Mouse (Mus musculus): ENCODE measurements around the gene Mpig6b. TPM values are rescaled to one million over a fixed set of nuclear protein-coding genes. Genes with fewer than 3 reads are reported as not detected.

Gene Mpig6b
- 0.68 and 0.76 TPM in 2 replicates for polyA plus RNA-seq (2016; fragmentation: Nextera tagmentation; extraction: Ambion mirVana)

DNA sequence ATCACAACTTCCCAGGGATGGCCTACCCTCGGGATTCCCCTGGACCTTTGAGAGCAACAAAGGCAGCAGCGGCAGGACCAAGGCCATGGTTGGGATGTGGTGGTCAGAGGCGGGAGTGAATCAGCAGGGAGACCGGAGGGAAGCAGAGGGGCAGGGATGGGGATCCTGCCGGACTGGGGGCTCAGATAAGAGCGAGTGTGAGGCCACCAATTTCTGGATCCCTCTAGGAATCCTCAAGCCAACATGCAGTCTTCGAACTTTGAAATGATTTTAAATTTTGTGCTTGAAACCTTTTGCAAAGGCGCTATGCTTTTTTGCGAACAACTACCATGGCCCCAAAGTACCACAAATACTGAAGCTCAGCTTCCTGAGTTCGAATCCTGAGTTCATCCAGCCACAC is at the start of gene Mpig6b:
Mpig6b (minus strand) TSS at position 101 of the 400 bp plus-strand sequence.
- WGBS = 44% methylated on average over 10 of the region's 10 CpGs
- Histone ChIP-seq H3K9ac (replicated peaks) (peak within 1 kb of the TSS; percentile 47), H3K9me3 (no peaks in the 10 kb centered on the region), H3K4me3 (replicated peaks) (peak within 1 kb of the TSS; percentile 38), H3K4me2 (peak within 1 kb of the TSS; percentile 66), H3K4me1 (replicated peaks) (peaks cover 19% of the 10 kb centered on the region), H3K27me3 (peaks cover 64% of the 10 kb centered on the region), H3K27ac (peak within 1 kb of the TSS; percentile 47; the same call in 1 of the 2 replicates), H3K36me3 (peaks cover 26% of the 10 kb centered on the region)
- no peak for ATAC-seq (ENCODE audit: insufficient number of reproducible peaks, insufficient read depth, low FRiP score, low TSS enrichment, low read depth)

DNA sequence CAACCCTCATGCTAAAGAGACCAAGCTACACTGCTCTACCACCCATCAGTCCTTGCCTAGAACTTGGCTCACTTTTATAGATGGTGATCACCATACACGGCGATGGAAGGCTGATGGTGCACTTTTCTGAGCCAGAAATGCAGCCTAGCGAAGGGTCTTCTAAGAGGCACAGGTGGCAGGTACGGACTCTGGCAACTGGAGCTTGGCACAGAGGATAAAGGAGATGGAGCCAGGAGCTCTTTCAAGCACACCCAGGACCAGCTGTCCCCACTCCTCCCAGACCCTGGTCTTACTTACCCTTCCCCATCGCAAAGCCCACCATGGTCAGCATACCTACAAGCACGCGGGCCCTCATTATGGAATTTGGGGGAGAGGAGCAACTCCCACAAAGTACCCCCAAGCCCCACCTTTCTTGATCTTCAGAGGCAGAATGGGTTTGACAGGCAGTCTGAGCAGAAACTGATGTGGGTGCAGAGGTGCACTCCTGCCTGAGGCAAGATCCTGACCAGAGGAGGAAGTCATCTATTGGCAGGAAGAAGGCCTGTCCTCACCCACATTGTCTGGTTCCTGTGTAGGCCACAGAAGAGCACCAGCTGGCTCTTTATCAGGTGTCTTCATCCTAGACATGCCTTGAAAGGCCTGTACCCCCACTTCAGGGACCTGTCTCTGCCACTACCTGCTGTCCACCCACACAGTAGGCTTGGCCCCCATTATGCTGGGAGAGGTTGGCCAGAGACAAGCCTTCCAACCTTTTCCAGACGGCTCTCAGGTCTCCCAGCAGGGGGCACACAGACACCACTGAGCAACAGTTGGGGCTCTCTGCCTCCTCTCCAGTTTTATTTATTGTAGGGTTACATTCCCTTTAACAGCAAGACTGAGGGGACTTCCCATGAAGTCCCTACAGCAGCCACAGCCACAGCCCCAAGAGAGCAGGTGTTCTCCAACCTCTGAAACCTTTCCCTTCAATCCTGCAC is 49.3 kb upstream of the Mpig6b start, which contains the start of gene Ly6g5b:
Ly6g5b (minus strand) TSS at position 383 of the 974 bp plus-strand sequence.
- Histone ChIP-seq H3K9ac (replicated peaks) (no peak within 1 kb of the TSS), H3K4me3 (replicated peaks) (no peak within 1 kb of the TSS), H3K27ac (no peak within 1 kb of the TSS), H3K4me2 (no peak within 1 kb of the TSS), H3K27me3 (no peaks in the 10 kb centered on the region), H3K36me3 (peaks cover 56% of the 10 kb centered on the region), H3K4me1 (replicated peaks) (peaks cover 8% of the 10 kb centered on the region), H3K9me3 (no peaks in the 10 kb centered on the region)
- WGBS = 83% methylated on average over 8 of the region's 8 CpGs
- no peak for ATAC-seq (ENCODE audit: insufficient number of reproducible peaks, insufficient read depth, low FRiP score, low TSS enrichment, low read depth)

GRCm38 (mm10) chr17:35111774-35112173 is 45.8 kb upstream of the Mpig6b start:
- 80% methylated on average over 9 of the region's 9 CpGs for WGBS
- Histone ChIP-seq H3K4me3 (replicated peaks) (no peak overlapping the region), H3K36me3 (peaks cover 30% of the 10 kb centered on the region), H3K9ac (replicated peaks) (no peak overlapping the region), H3K4me2 (no peak overlapping the region), H3K9me3 (no peaks in the 10 kb centered on the region), H3K27me3 (no peaks in the 10 kb centered on the region), H3K27ac (no peak overlapping the region), H3K4me1 (replicated peaks) (no peaks in the 10 kb centered on the region)
- ATAC-seq (ENCODE audit: insufficient number of reproducible peaks, insufficient read depth, low FRiP score, low TSS enrichment, low read depth) = no peak

- Histone ChIP-seq H3K27me3 (no peaks in the 10 kb centered on the region), H3K4me3 (replicated peaks) (no peak within 1 kb of the TSS), H3K9me3 (no peaks in the 10 kb centered on the region), H3K27ac (no peak within 1 kb of the TSS), H3K4me1 (replicated peaks) (peaks cover 6% of the 10 kb centered on the region; the same call in 1 of the 2 replicates), H3K36me3 (peaks cover 12% of the 10 kb centered on the region), H3K4me2 (no peak within 1 kb of the TSS), H3K9ac (replicated peaks) (no peak within 1 kb of the TSS)
- no peak for ATAC-seq (ENCODE audit: insufficient number of reproducible peaks, insufficient read depth, low FRiP score, low TSS enrichment, low read depth)
- WGBS = 80% methylated on average over 6 of the region's 6 CpGs
Observed at GRCm38 (mm10) chr17:35108097-35108496, 42.1 kb upstream of the Mpig6b start, which contains the start of gene Ly6g5c. Ly6g5c (plus strand) TSS chr17:35108279.

GRCm38 (mm10) chr17:35106522-35106921 is 40.5 kb upstream of the Mpig6b start:
- Histone ChIP-seq H3K9me3 (no peaks in the 10 kb centered on the region), H3K27ac (no peak overlapping the region), H3K36me3 (peaks cover 28% of the 10 kb centered on the region), H3K4me1 (replicated peaks) (peaks cover 6% of the 10 kb centered on the region; the same call in 1 of the 2 replicates), H3K9ac (replicated peaks) (no peak overlapping the region), H3K27me3 (no peaks in the 10 kb centered on the region), H3K4me2 (0 out of 2 replicates have a peak overlapping the region, but pooled peaks have one; percentile 17), H3K4me3 (replicated peaks) (no peak overlapping the region; the same call in 1 of the 2 replicates)
- no peak for ATAC-seq (ENCODE audit: insufficient number of reproducible peaks, insufficient read depth, low FRiP score, low TSS enrichment, low read depth)
- 77% methylated on average over 3 of the region's 3 CpGs for WGBS

- H3K9me3 ChIP-seq = no peaks in the 10 kb centered on the region
- H3K9ac ChIP-seq (replicated peaks) = peak overlapping the region; percentile 45; the same call in 1 of the 2 replicates
- H3K36me3 ChIP-seq = peaks cover 34% of the 10 kb centered on the region
- no peak overlapping the region; the same call in 1 of the 2 replicates for H3K4me3 ChIP-seq (replicated peaks)
- peaks cover 6% of the 10 kb centered on the region; the same call in 1 of the 2 replicates for H3K4me1 ChIP-seq (replicated peaks)
- ATAC-seq (ENCODE audit: insufficient number of reproducible peaks, insufficient read depth, low FRiP score, low TSS enrichment, low read depth) = no peak
- H3K27me3 ChIP-seq = no peaks in the 10 kb centered on the region
- 35% methylated on average over 13 of the region's 13 CpGs for WGBS
- peak overlapping the region; percentile 17 for H3K4me2 ChIP-seq
- no peak overlapping the region for H3K27ac ChIP-seq
Observed at GRCm38 (mm10) chr17:35105740-35106389, 39.9 kb upstream of the Mpig6b start.

DNA sequence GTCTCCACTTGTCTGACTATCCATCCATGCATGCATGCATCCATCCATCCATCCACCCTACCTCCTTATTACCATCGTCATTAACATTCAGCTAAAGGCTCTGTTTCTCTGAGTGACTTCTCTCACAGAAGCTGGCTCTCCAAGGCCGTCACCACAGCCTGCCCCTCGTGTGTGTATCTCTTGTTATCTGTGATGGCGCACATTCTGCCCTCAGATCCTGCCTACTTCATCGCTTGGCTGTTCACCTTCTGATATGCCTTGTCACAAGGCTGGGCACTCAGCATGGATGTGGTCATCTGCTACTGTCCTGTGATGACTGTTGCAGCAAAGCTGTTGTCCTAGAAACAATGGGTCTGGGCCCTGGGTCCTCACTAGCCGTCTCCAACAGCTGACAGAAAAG is 38.8 kb upstream of the Mpig6b start:
- no peaks in the 10 kb centered on the region for H3K27me3 ChIP-seq
- no peak overlapping the region for H3K4me3 ChIP-seq (replicated peaks)
- H3K9ac ChIP-seq (replicated peaks) = no peak overlapping the region
- no peak overlapping the region for H3K4me2 ChIP-seq
- peaks cover 6% of the 10 kb centered on the region; the same call in 1 of the 2 replicates for H3K4me1 ChIP-seq (replicated peaks)
- WGBS = 83% methylated on average over 6 of the region's 6 CpGs
- no peaks in the 10 kb centered on the region for H3K9me3 ChIP-seq
- no peak overlapping the region for H3K27ac ChIP-seq
- peaks cover 45% of the 10 kb centered on the region for H3K36me3 ChIP-seq
- no peak for ATAC-seq (ENCODE audit: insufficient number of reproducible peaks, insufficient read depth, low FRiP score, low TSS enrichment, low read depth)

DNA sequence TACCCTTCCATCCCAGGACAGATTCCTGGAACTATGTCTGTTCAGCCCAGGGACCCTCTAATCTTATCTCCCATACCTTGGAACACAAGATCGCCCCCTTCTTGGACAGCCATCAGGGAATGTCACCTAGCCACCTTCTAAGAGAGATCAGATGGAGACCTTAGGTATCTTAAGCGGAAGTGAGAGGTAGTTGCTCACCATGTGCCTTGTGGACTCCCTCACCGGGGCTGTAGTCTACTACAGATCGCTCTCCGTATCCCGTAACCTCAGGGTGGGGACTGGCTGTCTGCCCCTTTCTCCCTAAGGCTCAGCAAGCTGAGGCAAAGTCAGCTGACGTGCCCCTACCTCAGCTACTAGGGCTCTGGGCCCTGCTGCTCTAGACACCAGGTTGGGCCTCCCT is 38.1 kb upstream of the Mpig6b start:
- Histone ChIP-seq H3K9ac (replicated peaks) (no peak overlapping the region), H3K27ac (no peak overlapping the region), H3K4me3 (replicated peaks) (no peak overlapping the region), H3K27me3 (no peaks in the 10 kb centered on the region), H3K4me2 (no peak overlapping the region), H3K36me3 (peaks cover 52% of the 10 kb centered on the region), H3K9me3 (no peaks in the 10 kb centered on the region), H3K4me1 (replicated peaks) (peaks cover 6% of the 10 kb centered on the region; the same call in 1 of the 2 replicates)
- 85% methylated on average over 7 of the region's 7 CpGs for WGBS
- no peak for ATAC-seq (ENCODE audit: insufficient number of reproducible peaks, insufficient read depth, low FRiP score, low TSS enrichment, low read depth)

DNA sequence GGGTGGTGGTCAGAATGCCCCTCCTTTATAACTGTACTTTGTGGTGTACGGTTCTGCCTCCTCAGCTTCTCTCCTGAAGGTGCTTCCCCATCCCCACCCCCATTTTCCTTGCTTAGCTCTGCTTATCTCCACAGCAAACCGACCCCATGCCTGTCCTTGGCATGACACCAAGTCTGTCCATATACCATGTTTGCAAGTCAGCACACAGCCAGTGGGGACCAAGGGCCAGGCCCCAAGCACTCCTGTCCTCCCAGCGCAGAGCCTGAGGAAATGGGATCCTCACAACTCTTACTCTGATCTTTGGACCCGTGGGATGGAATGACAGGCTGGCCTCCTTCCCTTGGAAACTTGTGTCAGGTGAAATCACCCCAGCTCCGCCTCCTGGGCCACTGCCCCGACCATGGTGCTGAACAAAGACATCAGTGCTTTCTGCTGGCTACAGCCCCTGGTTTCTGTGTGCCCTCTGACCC is 37.3 kb upstream of the Mpig6b start:
- Histone ChIP-seq H3K9me3 (no peaks in the 10 kb centered on the region), H3K9ac (replicated peaks) (no peak overlapping the region), H3K36me3 (peaks cover 60% of the 10 kb centered on the region), H3K4me1 (replicated peaks) (peaks cover 6% of the 10 kb centered on the region; the same call in 1 of the 2 replicates), H3K4me2 (no peak overlapping the region), H3K27ac (no peak overlapping the region), H3K27me3 (no peaks in the 10 kb centered on the region), H3K4me3 (replicated peaks) (no peak overlapping the region)
- ATAC-seq (ENCODE audit: insufficient number of reproducible peaks, insufficient read depth, low FRiP score, low TSS enrichment, low read depth) = no peak
- 71% methylated on average over 6 of the region's 6 CpGs for WGBS

DNA sequence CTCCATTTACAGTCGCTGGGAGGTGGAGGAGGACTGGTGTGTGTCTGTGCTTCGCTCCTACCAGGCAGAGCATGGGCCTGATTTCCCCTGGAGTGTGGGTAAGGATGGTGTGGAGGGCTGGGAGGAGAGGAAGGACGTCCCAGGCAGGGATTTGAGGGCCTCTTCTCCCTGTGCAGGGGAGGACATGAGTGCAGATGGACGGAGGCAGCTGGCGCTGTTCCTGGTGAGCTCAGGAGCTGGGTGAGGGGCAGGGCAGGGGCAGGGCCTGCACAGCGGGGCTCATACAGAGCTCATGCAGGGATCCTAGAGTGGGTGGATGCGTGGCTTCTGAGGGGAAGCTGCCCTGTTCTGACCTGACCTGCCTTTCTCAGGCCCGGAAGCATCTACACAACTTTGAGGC is 36.3 kb upstream of the Mpig6b start:
- Histone ChIP-seq H3K36me3 (peaks cover 70% of the 10 kb centered on the region), H3K9me3 (no peaks in the 10 kb centered on the region), H3K27me3 (no peaks in the 10 kb centered on the region), H3K4me1 (replicated peaks) (peaks cover 6% of the 10 kb centered on the region; the same call in 1 of the 2 replicates), H3K9ac (replicated peaks) (0 out of 2 replicates have a peak overlapping the region, but pooled peaks have one; percentile 9), H3K27ac (no peak overlapping the region), H3K4me2 (no peak overlapping the region; the same call in 1 of the 2 replicates), H3K4me3 (replicated peaks) (no peak overlapping the region)
- WGBS = 62% methylated on average over 8 of the region's 8 CpGs
- 0 out of 2 replicates have a peak, but pooled peaks have one; percentile 20 for ATAC-seq (ENCODE audit: insufficient number of reproducible peaks, insufficient read depth, low FRiP score, low TSS enrichment, low read depth)
